Mouse (Mus musculus): ENCODE measurements around the gene Prph2. TPM values are rescaled to one million over a fixed set of nuclear protein-coding genes. Genes with fewer than 3 reads are reported as not detected.

Prph2 gene
- polyA plus RNA-seq, 1 experiment from 2014 or later = not detected

GRCm38 (mm10) chr17:46897221-46897950, 12.9 kb upstream of the Prph2 start:
- Histone ChIP-seq H3K27ac (peak overlapping the region; percentile 9; the same call in 1 of the 2 replicates), H3K4me3 (no peak overlapping the region), H3K36me3 (peaks cover 4% of the 10 kb centered on the region), H3K9ac (no peak overlapping the region), H3K4me2 (no peak overlapping the region), H3K27me3 (no peaks in the 10 kb centered on the region), H3K9me3 (no peaks in the 10 kb centered on the region), H3K4me1 (peaks cover 25% of the 10 kb centered on the region)
- WGBS = 23% methylated on average over 13 of the region's 13 CpGs
- ATAC-seq (ENCODE audit: borderline replicate concordance, extremely low read depth, low FRiP score, low TSS enrichment) = peak; percentile 82; the same call in 1 of the 2 replicates

- ATAC-seq (ENCODE audit: borderline replicate concordance, extremely low read depth, low FRiP score, low TSS enrichment) = no peak
- no peaks in the 10 kb centered on the region for H3K27me3 ChIP-seq
- no peak overlapping the region for H3K4me3 ChIP-seq
- H3K9ac ChIP-seq = no peak overlapping the region
- H3K4me1 ChIP-seq = peaks cover 12% of the 10 kb centered on the region
- H3K9me3 ChIP-seq = no peaks in the 10 kb centered on the region
- no peaks in the 10 kb centered on the region for H3K36me3 ChIP-seq
- H3K27ac ChIP-seq = no peak overlapping the region
- H3K4me2 ChIP-seq = no peak overlapping the region
- 66% methylated on average over 2 of the region's 2 CpGs for WGBS
Measured at GRCm38 (mm10) chr17:46900941-46901340, 9.3 kb upstream of the Prph2 start.

- H3K4me2 ChIP-seq = no peak overlapping the region
- WGBS = 20% methylated on average over 19 of the region's 19 CpGs
- no peaks in the 10 kb centered on the region; the same call in 1 of the 2 replicates for H3K4me1 ChIP-seq
- H3K9ac ChIP-seq = no peak overlapping the region
- H3K27ac ChIP-seq = no peak overlapping the region
- no peaks in the 10 kb centered on the region for H3K9me3 ChIP-seq
- H3K36me3 ChIP-seq = no peaks in the 10 kb centered on the region
- no peaks in the 10 kb centered on the region for H3K27me3 ChIP-seq
- ATAC-seq (ENCODE audit: borderline replicate concordance, extremely low read depth, low FRiP score, low TSS enrichment) = peak; percentile 75; the same call in 1 of the 2 replicates
- H3K4me3 ChIP-seq = no peak overlapping the region
Measured at GRCm38 (mm10) chr17:46903876-46904490, 6.3 kb upstream of the Prph2 start.

GRCm38 (mm10) chr17:46912331-46912730, 2.1 kb downstream of the Prph2 start:
- Histone ChIP-seq H3K9ac (no peak overlapping the region), H3K27me3 (no peaks in the 10 kb centered on the region), H3K4me3 (no peak overlapping the region), H3K4me2 (no peak overlapping the region), H3K27ac (no peak overlapping the region), H3K9me3 (no peaks in the 10 kb centered on the region), H3K4me1 (no peaks in the 10 kb centered on the region), H3K36me3 (no peaks in the 10 kb centered on the region)
- ATAC-seq (ENCODE audit: borderline replicate concordance, extremely low read depth, low FRiP score, low TSS enrichment) = no peak
- 24% methylated on average over 6 of the region's 6 CpGs for WGBS

- 46% methylated on average over 3 of the region's 3 CpGs for WGBS
- H3K9me3 ChIP-seq = no peaks in the 10 kb centered on the region
- ATAC-seq (ENCODE audit: borderline replicate concordance, extremely low read depth, low FRiP score, low TSS enrichment) = no peak
Measured at GRCm38 (mm10) chr17:46915129-46915528, 4.9 kb downstream of the Prph2 start.

GRCm38 (mm10) chr17:46918951-46919350, 8.7 kb downstream of the Prph2 start:
- no peak overlapping the region for H3K4me3 ChIP-seq
- no peaks in the 10 kb centered on the region for H3K4me1 ChIP-seq
- H3K27me3 ChIP-seq = no peaks in the 10 kb centered on the region
- no peak overlapping the region for H3K9ac ChIP-seq
- no peak overlapping the region for H3K27ac ChIP-seq
- ATAC-seq (ENCODE audit: borderline replicate concordance, extremely low read depth, low FRiP score, low TSS enrichment) = no peak
- no peak overlapping the region for H3K4me2 ChIP-seq
- no peaks in the 10 kb centered on the region for H3K36me3 ChIP-seq
- 11% methylated on average over 4 of the region's 4 CpGs for WGBS
- H3K9me3 ChIP-seq = no peaks in the 10 kb centered on the region

More at GRCm38 (mm10) chr17:46915129-46915528, 4.9 kb downstream of the Prph2 start:
- Histone ChIP-seq H3K36me3 (no peaks in the 10 kb centered on the region), H3K27me3 (no peaks in the 10 kb centered on the region), H3K4me1 (no peaks in the 10 kb centered on the region), H3K4me3 (no peak overlapping the region), H3K27ac (no peak overlapping the region), H3K9ac (no peak overlapping the region), H3K4me2 (no peak overlapping the region)

GRCm38 (mm10) chr17:46920855-46921254, 10.6 kb downstream of the Prph2 start:
- Histone ChIP-seq H3K4me3 (no peak overlapping the region), H3K36me3 (no peaks in the 10 kb centered on the region), H3K9ac (no peak overlapping the region), H3K27ac (no peak overlapping the region), H3K27me3 (no peaks in the 10 kb centered on the region), H3K4me2 (no peak overlapping the region), H3K9me3 (no peaks in the 10 kb centered on the region), H3K4me1 (no peaks in the 10 kb centered on the region)
- WGBS = 45% methylated on average over 6 of the region's 6 CpGs
- no peak for ATAC-seq (ENCODE audit: borderline replicate concordance, extremely low read depth, low FRiP score, low TSS enrichment)

GRCm38 (mm10) chr17:46926192-46926591, 15.9 kb downstream of the Prph2 start:
- 58% methylated on average over 6 of the region's 6 CpGs for WGBS
- Histone ChIP-seq H3K4me1 (no peaks in the 10 kb centered on the region), H3K9ac (no peak overlapping the region), H3K4me2 (no peak overlapping the region), H3K27me3 (no peaks in the 10 kb centered on the region), H3K27ac (no peak overlapping the region), H3K4me3 (no peak overlapping the region), H3K9me3 (no peaks in the 10 kb centered on the region), H3K36me3 (peaks cover 25% of the 10 kb centered on the region)
- ATAC-seq (ENCODE audit: borderline replicate concordance, extremely low read depth, low FRiP score, low TSS enrichment) = no peak

- peaks cover 32% of the 10 kb centered on the region for H3K36me3 ChIP-seq
- 72% methylated on average over 3 of the region's 3 CpGs for WGBS
Measured at GRCm38 (mm10) chr17:46926941-46927340, 16.7 kb downstream of the Prph2 start.

GRCm38 (mm10) chr17:46927781-46928180, 17.5 kb downstream of the Prph2 start:
- no peak overlapping the region for H3K4me3 ChIP-seq
- H3K27me3 ChIP-seq = no peaks in the 10 kb centered on the region
- H3K4me2 ChIP-seq = no peak overlapping the region
- H3K9ac ChIP-seq = no peak overlapping the region
- H3K9me3 ChIP-seq = no peaks in the 10 kb centered on the region
- WGBS = 88% methylated on average over 5 of the region's 5 CpGs
- H3K4me1 ChIP-seq = no peaks in the 10 kb centered on the region
- H3K36me3 ChIP-seq = peaks cover 41% of the 10 kb centered on the region
- no peak overlapping the region for H3K27ac ChIP-seq
- ATAC-seq (ENCODE audit: borderline replicate concordance, extremely low read depth, low FRiP score, low TSS enrichment) = no peak

More at GRCm38 (mm10) chr17:46926941-46927340, 16.7 kb downstream of the Prph2 start:
- Histone ChIP-seq H3K27ac (no peak overlapping the region), H3K4me3 (no peak overlapping the region), H3K4me2 (no peak overlapping the region), H3K9ac (no peak overlapping the region), H3K9me3 (no peaks in the 10 kb centered on the region), H3K27me3 (no peaks in the 10 kb centered on the region), H3K4me1 (no peaks in the 10 kb centered on the region)
- ATAC-seq (ENCODE audit: borderline replicate concordance, extremely low read depth, low FRiP score, low TSS enrichment) = no peak

GRCm38 (mm10) chr17:46929277-46929676, 19.0 kb downstream of the Prph2 start:
- H3K27me3 ChIP-seq = no peaks in the 10 kb centered on the region
- H3K4me2 ChIP-seq = no peak overlapping the region
- H3K4me3 ChIP-seq = no peak overlapping the region
- no peaks in the 10 kb centered on the region for H3K4me1 ChIP-seq
- peaks cover 56% of the 10 kb centered on the region for H3K36me3 ChIP-seq
- WGBS = 82% methylated on average over 12 of the region's 12 CpGs
- no peak for ATAC-seq (ENCODE audit: borderline replicate concordance, extremely low read depth, low FRiP score, low TSS enrichment)
- H3K9ac ChIP-seq = no peak overlapping the region
- no peak overlapping the region for H3K27ac ChIP-seq
- H3K9me3 ChIP-seq = no peaks in the 10 kb centered on the region

GRCm38 (mm10) chr17:46929897-46930296, 19.6 kb downstream of the Prph2 start:
- H3K4me2 ChIP-seq = no peak overlapping the region
- no peak overlapping the region for H3K4me3 ChIP-seq
- H3K9me3 ChIP-seq = no peaks in the 10 kb centered on the region
- no peaks in the 10 kb centered on the region for H3K27me3 ChIP-seq
- H3K27ac ChIP-seq = no peak overlapping the region
- no peak overlapping the region for H3K9ac ChIP-seq
- H3K36me3 ChIP-seq = peaks cover 61% of the 10 kb centered on the region
- WGBS = 89% methylated on average over 7 of the region's 7 CpGs
- ATAC-seq (ENCODE audit: borderline replicate concordance, extremely low read depth, low FRiP score, low TSS enrichment) = no peak
- no peaks in the 10 kb centered on the region for H3K4me1 ChIP-seq

Measured in lung, embryonic 15.5 days (tissue).